Mouse (Mus musculus): Measurements from ENCODE around the gene Idh1. TPM values are rescaled to one million over a fixed set of nuclear protein-coding genes. Genes with fewer than 3 reads are reported as not detected.

Gene Idh1
- total and polyA plus RNA-seq, 3 experiments: 19.3 to 26.7 TPM; not detected in 1

GRCm38 (mm10) chr1:65154814-65155213 is 31.5 kb downstream of the Idh1 start:
- Histone ChIP-seq H3K4me1 (ENCODE audit: control insufficient read depth in 1 of 2, insufficient read depth in 2 of 2, low read length in 2 of 2) (no peaks in the 10 kb centered on the region), H3K27ac (ENCODE audit: control insufficient read depth, low read depth, low read length) (no peak overlapping the region), H3K79me2 (ENCODE audit: control insufficient read depth, insufficient read depth, low read length, poor library complexity) (no peaks in the 10 kb centered on the region), H3K36me3 (ENCODE audit: control insufficient read depth in 1 of 2, insufficient read depth in 2 of 2, low read length in 2 of 2) (no peaks in the 10 kb centered on the region), H3K4me3 (ENCODE audit: control insufficient read depth in 1 of 2, insufficient read depth in 1 of 2, low read depth in 2 of 2, low read length in 2 of 2) (no peak overlapping the region), H3K9me3 (replicated peaks; ENCODE audit: insufficient read depth, low read length) (no peaks in the 10 kb centered on the region), H3K27me3 (ENCODE audit: control insufficient read depth in 1 of 2, insufficient read depth in 2 of 2, low read length in 2 of 2) (no peaks in the 10 kb centered on the region), H3K9ac (ENCODE audit: control insufficient read depth, low read depth, low read length, poor library complexity, severe bottlenecking) (no peak overlapping the region)
- TF ChIP-seq RCOR1 (IDR thresholded peaks at IDR 0.05; ENCODE audit: low read depth, low read length): no peak
- no peak for DNase-seq (ENCODE audit: low read depth, low spot score)

- Histone ChIP-seq H3K9ac (ENCODE audit: control insufficient read depth, low read depth, low read length, poor library complexity, severe bottlenecking) (no peak overlapping the region), H3K9me3 (replicated peaks; ENCODE audit: insufficient read depth, low read length) (no peaks in the 10 kb centered on the region), H3K79me2 (ENCODE audit: control insufficient read depth, insufficient read depth, low read length, poor library complexity) (no peaks in the 10 kb centered on the region), H3K27ac (ENCODE audit: control insufficient read depth, low read depth, low read length) (no peak overlapping the region), H3K4me3 (ENCODE audit: control insufficient read depth in 1 of 2, insufficient read depth in 1 of 2, low read depth in 2 of 2, low read length in 2 of 2) (no peak overlapping the region), H3K36me3 (ENCODE audit: control insufficient read depth in 1 of 2, insufficient read depth in 2 of 2, low read length in 2 of 2) (no peaks in the 10 kb centered on the region), H3K4me1 (ENCODE audit: control insufficient read depth in 1 of 2, insufficient read depth in 2 of 2, low read length in 2 of 2) (no peaks in the 10 kb centered on the region), H3K27me3 (ENCODE audit: control insufficient read depth in 1 of 2, insufficient read depth in 2 of 2, low read length in 2 of 2) (no peaks in the 10 kb centered on the region)
- TF ChIP-seq SIN3A (IDR thresholded peaks at IDR 0.05; ENCODE audit: low read length): no peak
- no peak for TF ChIP-seq MYB (IDR thresholded peaks at IDR 0.05; ENCODE audit: low read depth, low read length)
- TF ChIP-seq CHD2 (IDR thresholded peaks at IDR 0.05; ENCODE audit: low read length): no peak
- no peak for TF ChIP-seq TCF12 (IDR thresholded peaks at IDR 0.05; ENCODE audit: low read depth, low read length)
- TF ChIP-seq POLR2AphosphoS5 (IDR thresholded peaks at IDR 0.05; ENCODE audit: borderline replicate concordance, low read depth, low read length): no peak
- DNase-seq (ENCODE audit: low read depth, low spot score): no peak
Observed at GRCm38 (mm10) chr1:65147971-65148370, 38.3 kb downstream of the Idh1 start.

- Histone ChIP-seq H3K27me3 (ENCODE audit: control insufficient read depth in 1 of 2, insufficient read depth in 2 of 2, low read length in 2 of 2) (no peaks in the 10 kb centered on the region), H3K27ac (ENCODE audit: control insufficient read depth, low read depth, low read length) (no peak overlapping the region), H3K36me3 (ENCODE audit: control insufficient read depth in 1 of 2, insufficient read depth in 2 of 2, low read length in 2 of 2) (no peaks in the 10 kb centered on the region), H3K79me2 (ENCODE audit: control insufficient read depth, insufficient read depth, low read length, poor library complexity) (no peaks in the 10 kb centered on the region), H3K4me1 (ENCODE audit: control insufficient read depth in 1 of 2, insufficient read depth in 2 of 2, low read length in 2 of 2) (no peaks in the 10 kb centered on the region), H3K9me3 (replicated peaks; ENCODE audit: insufficient read depth, low read length) (no peaks in the 10 kb centered on the region), H3K9ac (ENCODE audit: control insufficient read depth, low read depth, low read length, poor library complexity, severe bottlenecking) (no peak overlapping the region), H3K4me3 (ENCODE audit: control insufficient read depth in 1 of 2, insufficient read depth in 1 of 2, low read depth in 2 of 2, low read length in 2 of 2) (no peak overlapping the region)
- no peak for TF ChIP-seq MXI1 (IDR thresholded peaks at IDR 0.05; ENCODE audit: low read depth, low read length)
- no peak for DNase-seq (ENCODE audit: low read depth, low spot score)
Observed at GRCm38 (mm10) chr1:65147326-65147725, 39.0 kb downstream of the Idh1 start.

GRCm38 (mm10) chr1:65146601-65147000 is 39.7 kb downstream of the Idh1 start:
- no peak overlapping the region for H3K27ac ChIP-seq (ENCODE audit: control insufficient read depth, low read depth, low read length)
- H3K4me3 ChIP-seq (ENCODE audit: control insufficient read depth in 1 of 2, insufficient read depth in 1 of 2, low read depth in 2 of 2, low read length in 2 of 2): no peak overlapping the region
- H3K36me3 ChIP-seq (ENCODE audit: control insufficient read depth in 1 of 2, insufficient read depth in 2 of 2, low read length in 2 of 2): no peaks in the 10 kb centered on the region
- no peaks in the 10 kb centered on the region for H3K9me3 ChIP-seq (replicated peaks; ENCODE audit: insufficient read depth, low read length)
- H3K9ac ChIP-seq (ENCODE audit: control insufficient read depth, low read depth, low read length, poor library complexity, severe bottlenecking): no peak overlapping the region
- no peaks in the 10 kb centered on the region for H3K27me3 ChIP-seq (ENCODE audit: control insufficient read depth in 1 of 2, insufficient read depth in 2 of 2, low read length in 2 of 2)
- no peaks in the 10 kb centered on the region for H3K79me2 ChIP-seq (ENCODE audit: control insufficient read depth, insufficient read depth, low read length, poor library complexity)
- no peak for TF ChIP-seq POLR2AphosphoS2 (IDR thresholded peaks at IDR 0.05; ENCODE audit: low read length)
- TF ChIP-seq ETS1 (IDR thresholded peaks at IDR 0.05; ENCODE audit: low read depth, low read length): no peak
- TF ChIP-seq MAX (IDR thresholded peaks at IDR 0.05; ENCODE audit: low read length): no peak
- no peak for TF ChIP-seq JUND (IDR thresholded peaks at IDR 0.05; ENCODE audit: low read depth, low read length)
- TF ChIP-seq GABPA (IDR thresholded peaks at IDR 0.05; ENCODE audit: low read depth, low read length): no peak
- TF ChIP-seq MAFK (IDR thresholded peaks at IDR 0.05; ENCODE audit: borderline replicate concordance, low read depth, low read length): no peak
- TF ChIP-seq EP300 (IDR thresholded peaks at IDR 0.05; ENCODE audit: low read depth in 1 of 2, low read length in 2 of 2): no peak
- TF ChIP-seq MAZ (IDR thresholded peaks at IDR 0.05; ENCODE audit: low read depth, low read length): no peak
- TF ChIP-seq MYB (IDR thresholded peaks at IDR 0.05; ENCODE audit: low read depth, low read length): no peak
- no peak for TF ChIP-seq E2F4 (IDR thresholded peaks at IDR 0.05; ENCODE audit: borderline replicate concordance, low read depth, low read length)
- no peak for TF ChIP-seq TAL1 (IDR thresholded peaks at IDR 0.05; ENCODE audit: low read length)
- no peak for TF ChIP-seq MXI1 (IDR thresholded peaks at IDR 0.05; ENCODE audit: low read depth, low read length)
- TF ChIP-seq USF1 (IDR thresholded peaks at IDR 0.05; ENCODE audit: low read depth, low read length): no peak
- no peak for DNase-seq (ENCODE audit: low read depth, low spot score)
- H3K4me1 ChIP-seq (ENCODE audit: control insufficient read depth in 1 of 2, insufficient read depth in 2 of 2, low read length in 2 of 2): no peaks in the 10 kb centered on the region
